Mouse (Mus musculus) C2C12 (cell line): Measurements from ENCODE around the gene Prkcq.

Experiments used
- CTCF ChIP-seq: IDR thresholded peaks from one replicate; pipeline ENCODE4 v1.5.1; 2011; ENCODE audit not compliant: control insufficient read depth, insufficient read depth, insufficient read length
- MAX ChIP-seq: IDR thresholded peaks from one replicate; pipeline ENCODE4 v1.6.1; 2011; ENCODE audit warnings: mild to moderate bottlenecking, control low read depth
- MYOG ChIP-seq: IDR thresholded peaks from one replicate; pipeline ENCODE4 v1.6.1; 2011; ENCODE audit not compliant: control insufficient read depth, insufficient read length; ENCODE audit errors: extremely low read depth
- USF1 ChIP-seq: IDR thresholded peaks from one replicate; pipeline ENCODE4 v1.6.1; 2011; ENCODE audit warnings: low read depth, mild to moderate bottlenecking, control low read depth, moderate library complexity

- TF ChIP-seq CTCF (no peak), MAX (no peak), MYOG (no peak), USF1 (no peak)
These were observed 82.5 kb downstream of the Prkcq start for GRCm38 (mm10) chr2:11254446-11254845.
